Mouse (Mus musculus) CH12.LX (cell line): ENCODE data around the gene Uba52. TPM values are rescaled to one million over a fixed set of nuclear protein-coding genes. Genes with fewer than 3 reads are reported as not detected.

Source experiments
- DNase-seq: peaks from one replicate; pipeline ENCODE4 v3.0.0-alpha.2; 2013; ENCODE audit errors: extremely low read depth
- H3K27ac ChIP-seq: 2 replicates; pipeline ENCODE4 v1.5.1; 2012; ENCODE audit warnings: low read depth, mild to moderate bottlenecking, control low read depth, moderate library complexity; ENCODE audit not compliant: insufficient read depth
- H3K27me3 ChIP-seq: replicated peaks from 2 replicates; pipeline ENCODE3; 2012; ENCODE audit warnings: inconsistent platforms
- H3K36me3 ChIP-seq, 2 experiments: replicated peaks in 1 of 2; 2 replicates each; pipeline versions ENCODE3 to v1.6.1; 2012; ENCODE audit warnings: inconsistent platforms in 1 of 2, low read length in 1 of 2, mild to moderate bottlenecking in 1 of 2, mixed read lengths in 1 of 2, moderate library complexity in 1 of 2; ENCODE audit not compliant: control insufficient read depth in 1 of 2, insufficient read depth in 1 of 2
- H3K4me1 ChIP-seq, 2 experiments: 2 replicates each; pipeline ENCODE4 v1.6.1; 2012; ENCODE audit warnings: inconsistent platforms in 1 of 2, moderate library complexity in 1 of 2; ENCODE audit not compliant: insufficient read depth in 2 of 2, control insufficient read depth in 1 of 2
- H3K4me2 ChIP-seq: 2 replicates; pipeline ENCODE4 v1.6.1; 2012; ENCODE audit warnings: low read depth, mild to moderate bottlenecking, control low read depth; ENCODE audit not compliant: poor library complexity, insufficient read depth, severe bottlenecking
- H3K4me3 ChIP-seq, 3 experiments: fragments of 150-350 bp in 1 of 3; sonication (generic) in 1 of 3; replicated peaks in 1 of 3; 2 replicates each; pipeline versions ENCODE3 to v1.5.1; 2011 to 2012; ENCODE audit warnings: low read depth in 2 of 3, low read length in 2 of 3, mild to moderate bottlenecking in 2 of 3, moderate library complexity in 2 of 3, control low read depth in 1 of 3, improper control_type of control experiment in 1 of 3, inconsistent platforms in 1 of 3, mixed read lengths in 1 of 3; ENCODE audit not compliant: poor library complexity in 1 of 3
- H3K79me2 ChIP-seq: replicated peaks from 2 replicates; pipeline ENCODE4 v1.6.1; 2012; ENCODE audit warnings: mild to moderate bottlenecking, moderate library complexity; ENCODE audit not compliant: control insufficient read depth, poor library complexity, insufficient read depth, severe bottlenecking; ENCODE audit errors: extremely low read depth
- H3K9ac ChIP-seq: 2 replicates; pipeline ENCODE4 v1.6.1; 2012; ENCODE audit warnings: low read depth, mild to moderate bottlenecking, control low read depth, moderate library complexity; ENCODE audit not compliant: insufficient read depth
- H3K9me3 ChIP-seq: replicated peaks from 2 replicates; pipeline ENCODE3; 2012; ENCODE audit warnings: low read length, inconsistent platforms, mixed read lengths
- BHLHE40 ChIP-seq: IDR thresholded peaks from 2 replicates; pipeline ENCODE4 v1.6.1; 2011; ENCODE audit warnings: mild to moderate bottlenecking, low read depth, low read length, improper control_type of control experiment
- CHD2 ChIP-seq: IDR thresholded peaks from 2 replicates; pipeline ENCODE4 v1.6.1; 2011; ENCODE audit warnings: low read length, improper control_type of control experiment
- CTCF ChIP-seq, 2 experiments: IDR thresholded peaks in 1 of 2; conservative IDR thresholded peaks in 1 of 2; 2 replicates each; pipeline ENCODE4 v1.5.1; 2011 to 2012; ENCODE audit warnings: low read depth in 2 of 2, low read length in 2 of 2, improper control_type of control experiment in 1 of 2, inconsistent platforms in 1 of 2, mild to moderate bottlenecking in 1 of 2, moderate library complexity in 1 of 2
- ELF1 ChIP-seq: IDR thresholded peaks from 2 replicates; pipeline ENCODE4 v1.6.1; 2014; ENCODE audit warnings: low read depth, mild to moderate bottlenecking, inconsistent platforms, low read length, improper control_type of control experiment
- EP300 ChIP-seq: IDR thresholded peaks from 2 replicates; pipeline ENCODE4 v1.6.1; 2011; ENCODE audit warnings: low read length, improper control_type of control experiment
- GABPA ChIP-seq: IDR thresholded peaks from 2 replicates; pipeline ENCODE4 v1.6.1; 2012; ENCODE audit warnings: low read depth, low read length, improper control_type of control experiment, inconsistent platforms; ENCODE audit not compliant: insufficient replicate concordance
- JUND ChIP-seq: conservative IDR thresholded peaks from 2 replicates; pipeline ENCODE4 v1.6.1; 2011; ENCODE audit warnings: low read depth, low read length, improper control_type of control experiment
- MAX ChIP-seq: IDR thresholded peaks from 2 replicates; pipeline ENCODE4 v1.6.1; 2011; ENCODE audit warnings: low read length, improper control_type of control experiment
- MEF2A ChIP-seq: IDR thresholded peaks from 2 replicates; pipeline ENCODE4 v1.6.1; 2014; ENCODE audit warnings: low read depth, mild to moderate bottlenecking, inconsistent platforms, low read length, improper control_type of control experiment, borderline replicate concordance
- MXI1 ChIP-seq: IDR thresholded peaks from 2 replicates; pipeline ENCODE4 v1.6.1; 2011; ENCODE audit warnings: mild to moderate bottlenecking, low read depth, low read length, improper control_type of control experiment
- NELFE ChIP-seq: IDR thresholded peaks from 2 replicates; pipeline ENCODE4 v1.6.1; 2011; ENCODE audit warnings: low read depth, low read length, improper control_type of control experiment
- NRF1 ChIP-seq: IDR thresholded peaks from 2 replicates; pipeline ENCODE4 v1.6.1; 2014; ENCODE audit warnings: low read depth, mild to moderate bottlenecking, inconsistent platforms, low read length, improper control_type of control experiment, moderate library complexity
- POLR2A ChIP-seq: IDR thresholded peaks from 2 replicates; pipeline ENCODE4 v1.6.1; 2011; ENCODE audit warnings: low read depth, mild to moderate bottlenecking, improper control_type of control experiment, low read length
- POLR2AphosphoS2 ChIP-seq: IDR thresholded peaks from 2 replicates; pipeline ENCODE4 v1.6.1; 2011; ENCODE audit warnings: low read depth, low read length, improper control_type of control experiment
- SMC3 ChIP-seq: IDR thresholded peaks from 2 replicates; pipeline ENCODE4 v1.6.1; 2011; ENCODE audit warnings: low read depth, low read length, improper control_type of control experiment
- USF1 ChIP-seq: IDR thresholded peaks from 2 replicates; pipeline ENCODE4 v1.6.1; 2014; ENCODE audit warnings: low read depth, mild to moderate bottlenecking, inconsistent platforms, low read length, improper control_type of control experiment
- USF2 ChIP-seq: conservative IDR thresholded peaks from 2 replicates; pipeline ENCODE4 v1.6.1; 2011; ENCODE audit warnings: low read depth, low read length, improper control_type of control experiment
- ZC3H11A ChIP-seq: IDR thresholded peaks from 2 replicates; pipeline ENCODE4 v1.6.1; 2012; ENCODE audit warnings: low read depth, mild to moderate bottlenecking, inconsistent platforms, low read length, improper control_type of control experiment
- ZMIZ1 ChIP-seq: IDR thresholded peaks from 2 replicates; pipeline ENCODE4 v1.6.1; 2012; ENCODE audit warnings: low read depth, mild to moderate bottlenecking, inconsistent platforms, low read length, improper control_type of control experiment
- ZNF384 ChIP-seq: IDR thresholded peaks from 2 replicates; pipeline ENCODE4 v1.6.1; 2012; ENCODE audit warnings: low read depth, low read length, improper control_type of control experiment, inconsistent platforms
- dilution Hi-C: fragments of 300-500 bp; cut with MboI; formaldehyde crosslinking; loops from 2 replicates; pipeline ENCODE4 v1.14.3; 2020; ENCODE audit warnings: low sequenced_read_pairs; ENCODE audit not compliant: extremely low pct_unique_long_range_greater_than_20kb, extremely low pct_ligation_motif_present
- in situ Hi-C: fragments of 300-500 bp; cut with MboI; formaldehyde crosslinking; loops from 3 replicates; pipeline ENCODE4 v1.14.3; 2019; ENCODE audit warnings: low sequenced_read_pairs, low pct_ligation_motif_present, low pct_unique_long_range_greater_than_20kb, mixed read lengths
- polyA plus RNA-seq: library from polyadenylated mRNA; unstranded; fragments of >175 nt; gene quantifications from 2 replicates; pipeline ENCODE4 v1.2.1, GENCODE M21; 2012; ENCODE audit warnings: low read depth; ENCODE audit not compliant: insufficient read length
- total RNA-seq, 2 experiments: library from RNA; depleted of rRNA; stranded (reverse); fragments of 300-350 nt in 1 of 2; fragments of >200 nt in 1 of 2; gene quantifications; 2 replicates each; pipeline ENCODE4 v1.2.3; 2012 to 2014

The Uba52 gene
- total and polyA plus RNA-seq, 3 experiments = 1,181 to 3,341 (median 1,372) TPM

- DNase-seq = no peak
- Histone ChIP-seq H3K79me2 (no peaks in the 10 kb centered on the region), H3K4me2 (peak within 1 kb of the TSS; percentile 93), H3K9ac (no peak within 1 kb of the TSS; the same call in 1 of the 2 replicates), H3K4me3 (peak within 1 kb of the TSS in 1 of 3 experiments; percentile 36), H3K4me1 (peaks cover 5 to 22% of the 10 kb centered on the region in 2 experiments), H3K27me3 (peaks cover 95% of the 10 kb centered on the region), H3K9me3 (no peaks in the 10 kb centered on the region), H3K36me3 (no peaks in the 10 kb centered on the region), H3K27ac (no peak within 1 kb of the TSS)
- TF ChIP-seq USF1 = no peak
- TF ChIP-seq MEF2A = no peak
- no peak for TF ChIP-seq JUND
- no peak for TF ChIP-seq POLR2A
- no peak for TF ChIP-seq NELFE
- TF ChIP-seq MAX = no peak
- TF ChIP-seq ZC3H11A = no peak
- no peak for TF ChIP-seq NRF1
- no peak for TF ChIP-seq BHLHE40
- TF ChIP-seq ZMIZ1 = no peak
- TF ChIP-seq CTCF (conservative IDR thresholded peaks at IDR 0.05 in 1 of 2, IDR thresholded peaks at IDR 0.05 in 1 of 2; ENCODE audit: low read depth in 2 of 2, low read length in 2 of 2) = no peak
- no peak for TF ChIP-seq EP300
- no peak for TF ChIP-seq USF2
- dilution Hi-C loops = no loop called here
- in situ Hi-C loops = no loop called here
Observed at GRCm38 (mm10) chr8:70492664-70493640, 17.6 kb downstream of the Uba52 start, which contains the start of gene Crlf1. Gene Crlf1 (plus strand): TSS chr8:70493158.

DNA sequence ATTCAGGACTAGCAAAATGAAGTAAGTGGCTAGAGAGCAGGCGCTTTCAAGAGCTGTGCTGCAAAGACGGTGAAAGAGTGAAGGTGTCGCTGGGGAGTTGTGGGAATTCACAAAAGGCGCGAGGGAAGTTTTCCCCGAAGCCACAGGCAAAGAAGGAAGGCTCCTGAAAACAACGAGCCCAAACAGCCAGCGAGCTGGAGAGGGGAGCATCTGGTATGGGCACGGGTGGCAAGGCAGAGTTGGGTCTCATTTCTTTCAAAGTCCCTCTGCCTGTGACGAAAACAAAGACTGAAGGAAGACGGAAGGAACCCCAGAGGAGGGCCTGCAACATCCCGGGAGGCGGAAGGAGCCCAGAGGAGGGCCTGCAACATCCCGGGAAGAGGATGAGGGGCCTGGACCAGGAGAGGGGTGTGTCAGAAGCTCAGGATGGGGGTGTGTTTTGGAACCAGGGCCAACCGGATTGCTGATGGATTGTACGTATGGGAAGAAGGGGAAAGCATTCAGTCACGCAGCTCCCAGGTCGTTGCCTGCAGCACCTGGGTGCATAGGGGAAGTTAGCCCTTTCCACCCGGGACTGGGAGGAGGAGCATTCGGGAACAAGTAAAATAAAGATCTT lies 19.6 kb downstream of the Uba52 start:
- dilution Hi-C loops = no loop called here
- no peaks in the 10 kb centered on the region for H3K9me3 ChIP-seq
- DNase-seq = no peak
- no peaks in the 10 kb centered on the region for H3K79me2 ChIP-seq
- no peak for TF ChIP-seq MXI1
- TF ChIP-seq ELF1 = no peak
- no peak for TF ChIP-seq CHD2
- no peak for TF ChIP-seq SMC3
- no peak for TF ChIP-seq POLR2AphosphoS2
- TF ChIP-seq JUND = no peak
- TF ChIP-seq MAX = no peak
- no peak for TF ChIP-seq ZMIZ1
- no peak for TF ChIP-seq USF1
- TF ChIP-seq ZC3H11A = no peak
- TF ChIP-seq GABPA = no peak
- TF ChIP-seq ZNF384 = no peak
- no peak overlapping the region for H3K9ac ChIP-seq
- H3K4me3 ChIP-seq = no peak overlapping the region
- no peak overlapping the region for H3K4me2 ChIP-seq
- peaks cover 96% of the 10 kb centered on the region for H3K27me3 ChIP-seq
- H3K4me1 ChIP-seq = peaks cover 10 to 25% of the 10 kb centered on the region in 2 experiments
- no peak overlapping the region for H3K27ac ChIP-seq
- H3K36me3 ChIP-seq = no peaks in the 10 kb centered on the region
- in situ Hi-C loops = no loop called here
